Mouse (Mus musculus) left cerebral cortex, adult 6 months (tissue): ENCODE measurements around the gene Olfr1494. TPM values are rescaled to one million over a fixed set of nuclear protein-coding genes. Genes with fewer than 3 reads are reported as not detected.

Experiments used
- long read RNA-seq, 2 experiments: library from polyadenylated mRNA; unstranded; transcript quantifications; one replicate each; pipeline ENCODE4 v2.0.0; 2019 to 2020
- polyA plus RNA-seq: library from polyadenylated mRNA; unstranded; fragments of <200 nt; fragmentation: Nextera tagmentation; gene quantifications from 2 replicates; pipeline ENCODE4 v1.2.3, GENCODE M21; 2021

The Olfr1494 gene
- not detected in 2 replicates for polyA plus RNA-seq
- long read RNA-seq, experiment 1: 0 reads
- long read RNA-seq, experiment 2: 0 reads

DNA sequence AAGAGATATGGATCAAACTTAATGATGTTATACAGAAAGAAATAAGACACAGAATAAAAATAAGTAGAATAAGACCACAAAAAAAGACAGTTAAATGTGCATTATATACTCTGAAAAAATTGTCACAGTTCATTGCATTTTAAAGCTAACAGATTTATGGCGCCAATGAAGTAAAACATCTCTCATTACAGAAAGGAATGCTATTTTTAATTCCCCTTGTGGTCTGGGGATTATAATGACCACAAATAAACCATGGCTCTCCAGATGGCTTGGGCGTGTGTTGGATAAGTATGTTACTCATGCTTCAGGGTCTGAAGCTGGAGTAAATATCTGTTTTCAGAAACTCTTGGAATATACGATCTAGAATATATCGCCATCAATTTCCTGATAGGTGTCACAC is at the start of gene Olfr1494:
Gene Olfr1494, plus strand, starts transcription at position 301 of the 400 bp plus-strand sequence.

DNA sequence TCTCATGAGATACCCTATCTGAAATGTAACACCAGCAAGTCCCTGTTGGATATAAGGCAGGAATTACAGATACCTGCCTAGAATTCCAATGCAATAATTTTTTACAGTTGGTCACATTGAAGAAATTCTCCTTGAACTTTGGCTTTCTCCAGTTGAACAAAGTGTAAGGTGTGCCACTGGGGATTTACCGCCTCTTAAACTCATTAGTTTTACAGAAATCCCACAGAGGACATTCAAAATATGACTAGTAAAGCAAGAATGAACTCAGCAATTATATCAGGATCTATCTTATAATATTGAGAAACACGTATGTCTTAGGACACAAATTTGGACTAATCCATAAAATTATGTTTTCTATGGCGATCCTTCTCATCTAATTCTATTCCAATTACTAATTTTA is 42.6 kb upstream of the Olfr1494 start, which contains the start of gene Olfr1491:
Gene Olfr1491, plus strand, starts transcription at position 301 of the 400 bp plus-strand sequence.

GRCm38 (mm10) chr19:13722978-13723377 is 16.6 kb upstream of the Olfr1494 start, which contains the start of gene Olfr1493-ps1:
Gene Olfr1493-ps1 (plus strand): TSS chr19:13723278.

GRCm38 (mm10) chr19:13764306-13764705 is 24.8 kb downstream of the Olfr1494 start, which contains the start of gene Olfr1495:
Gene Olfr1495 (plus strand): TSS chr19:13764606.

DNA sequence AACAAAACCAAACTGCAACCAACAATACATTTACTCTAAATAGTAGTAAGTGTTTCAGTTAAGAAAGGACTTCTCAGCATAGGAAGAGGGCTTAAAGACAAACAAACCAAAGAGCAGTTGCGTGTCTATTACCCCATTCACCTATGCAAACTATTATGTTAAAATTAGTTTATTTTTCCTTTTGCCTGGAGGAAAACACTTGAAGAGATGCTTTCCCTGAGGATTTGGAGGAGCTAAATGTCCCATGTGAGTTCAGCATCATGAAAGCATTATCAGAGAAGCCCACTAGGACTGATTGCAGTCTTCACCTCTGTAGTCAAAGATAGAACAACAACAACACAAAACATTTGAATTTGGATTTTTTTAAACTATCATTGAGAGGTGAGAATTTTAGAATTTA is 38.0 kb downstream of the Olfr1494 start, which contains the start of gene Olfr1496:
Gene Olfr1496, plus strand, starts transcription at position 301 of the 400 bp plus-strand sequence.

DNA sequence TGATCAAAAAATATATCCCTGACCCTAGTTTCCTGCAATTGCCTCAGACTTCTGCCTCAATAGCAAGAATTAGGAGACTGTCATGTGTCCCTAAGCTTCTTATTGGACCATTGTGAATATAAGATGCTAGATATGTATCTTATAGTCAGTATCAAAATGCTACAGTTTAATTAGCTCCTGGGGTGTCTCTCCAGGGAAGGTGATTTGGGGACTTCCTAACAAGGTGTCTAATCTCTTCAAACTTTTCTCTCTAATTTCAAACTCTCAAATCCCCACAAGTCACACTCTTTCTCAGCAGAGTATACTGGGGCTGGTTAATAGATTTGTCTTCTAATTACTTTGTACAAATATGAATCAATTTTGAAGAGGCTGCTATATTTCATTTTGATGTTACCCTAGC is 58.6 kb downstream of the Olfr1494 start, which contains the start of gene Olfr1497:
Gene Olfr1497, minus strand, starts transcription at position 101 of the 400 bp plus-strand sequence.

Other genes starting within 250 kb of the Olfr1494 start
- gene Olfr1477, start 239.2 kb upstream of the Olfr1494 start, polyA plus RNA-seq: not detected in 2 replicates
- not detected in 2 replicates for gene Olfr1480, start 211.8 kb upstream of the Olfr1494 start, polyA plus RNA-seq
- gene Olfr1484, start 156.2 kb upstream of the Olfr1494 start, polyA plus RNA-seq: not detected in 2 replicates
- not detected in 2 replicates for gene Olfr1487, start 122.4 kb upstream of the Olfr1494 start, polyA plus RNA-seq
- 0.04 TPM in 1 of 2 replicates, not detected in the other for gene Olfr1489, start 108.1 kb upstream of the Olfr1494 start, polyA plus RNA-seq
- gene Olfr1490, start 88.6 kb upstream of the Olfr1494 start, polyA plus RNA-seq: not detected in 2 replicates
- gene Olfr1491, start 42.5 kb upstream of the Olfr1494 start, polyA plus RNA-seq: not detected in 2 replicates
- not detected in 2 replicates for gene Olfr1493-ps1, start 16.4 kb upstream of the Olfr1494 start, polyA plus RNA-seq
- gene Olfr1495, start 24.9 kb downstream of the Olfr1494 start, polyA plus RNA-seq: not detected in 2 replicates
- gene Olfr1496, start 38.1 kb downstream of the Olfr1494 start, polyA plus RNA-seq: not detected in 2 replicates
- gene Olfr1497, start 58.5 kb downstream of the Olfr1494 start, polyA plus RNA-seq: not detected in 2 replicates
- not detected in 2 replicates for gene Olfr1499, start 79.7 kb downstream of the Olfr1494 start, polyA plus RNA-seq
- gene Olfr1500, start 90.8 kb downstream of the Olfr1494 start, polyA plus RNA-seq: not detected in 2 replicates
- gene Olfr1501, start 111.0 kb downstream of the Olfr1494 start, polyA plus RNA-seq: not detected in 2 replicates
- gene Olfr1502, start 122.1 kb downstream of the Olfr1494 start, polyA plus RNA-seq: not detected in 2 replicates
- not detected in 2 replicates for gene Olfr1504, start 158.2 kb downstream of the Olfr1494 start, polyA plus RNA-seq
- gene Olfr1505, start 173.8 kb downstream of the Olfr1494 start, polyA plus RNA-seq: not detected in 2 replicates